Comparison of ENCODE assay signal across 11 mouse cellular contexts in the genomic region with DNA sequence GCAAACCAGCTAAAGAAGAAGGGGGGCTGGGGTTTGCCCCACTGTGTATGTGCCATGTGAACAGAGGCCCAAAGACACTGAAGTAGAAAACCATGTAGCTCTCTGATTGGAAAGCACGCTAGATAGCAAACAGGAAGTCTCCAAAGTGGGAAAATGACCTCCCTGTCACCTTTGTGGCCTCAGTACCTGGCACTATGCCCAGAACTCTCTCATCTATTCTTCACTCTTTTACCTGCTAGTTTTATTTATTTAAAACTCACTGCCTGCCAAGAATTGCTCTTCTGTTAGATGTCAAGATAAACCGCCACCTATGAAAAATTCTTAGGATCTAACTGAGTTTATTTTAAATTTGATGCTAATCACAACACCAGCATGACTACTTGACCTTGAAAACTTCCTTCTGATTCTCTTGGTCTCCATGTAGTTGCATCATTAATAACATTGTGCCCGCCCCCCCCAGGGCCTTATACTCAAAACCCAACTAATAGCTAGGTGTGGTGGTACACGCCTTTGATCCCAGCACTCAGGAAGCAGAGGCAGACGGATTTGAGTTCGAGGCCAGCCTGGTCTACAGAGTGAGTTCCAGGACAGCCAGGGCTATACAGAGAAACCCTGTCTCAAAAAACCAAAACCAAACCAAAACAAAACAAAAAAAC. TPM values are rescaled to one million over a fixed set of nuclear protein-coding genes. Genes with fewer than 3 reads are reported as not detected.
DNase-seq lines count a peak whose midpoint lies in the region; ATAC-seq lines count a peak whose summit lies in the region.
"Had no signal": no experiment of that assay in that cellular context is flagged by ENCODE, and none has a peak within 500 bp of the region (broad histone marks: within the 10 kb centered on the region; RNA-seq: fewer than 3 reads in every experiment).

No protein-coding gene starts in this region.

- 0 out of 2 replicates have a peak, but pooled peaks cover 8% of the 10 kb centered on the region for H3K4me1 ChIP-seq in heart, embryonic 10.5 days
- 0 out of 2 replicates have a peak, but pooled peaks cover 6% of the 10 kb centered on the region for H3K4me1 ChIP-seq in heart, embryonic 11.5 days (ENCODE audit: control insufficient read depth, insufficient read depth, low read length)
- no peaks in the 10 kb centered on the region for H3K4me1 ChIP-seq in kidney, embryonic 14.5 days (ENCODE audit: control insufficient read depth, insufficient read depth, low read length)

- H3K36me3 ChIP-seq in heart, embryonic 10.5 days = 0 out of 2 replicates have a peak, but pooled peaks cover 4% of the 10 kb centered on the region
- no peaks in the 10 kb centered on the region for H3K36me3 ChIP-seq in heart, embryonic 11.5 days (ENCODE audit: control insufficient read depth, insufficient read depth, low read length)
- no peaks in the 10 kb centered on the region for H3K36me3 ChIP-seq in kidney, embryonic 14.5 days (ENCODE audit: control insufficient read depth, insufficient read depth, low read length)

- no peak overlapping the region for H3K9ac ChIP-seq in heart, embryonic 11.5 days (ENCODE audit: low read depth, low read length)
- H3K9ac ChIP-seq in kidney, embryonic 14.5 days (ENCODE audit: low read depth, low read length) = no peak overlapping the region

- no peaks in the 10 kb centered on the region for H3K9me3 ChIP-seq in heart, embryonic 10.5 days
- H3K9me3 ChIP-seq in heart, embryonic 11.5 days (replicated peaks; ENCODE audit: control insufficient read depth, low read length) = no peaks in the 10 kb centered on the region
- H3K9me3 ChIP-seq in kidney, embryonic 14.5 days (ENCODE audit: control insufficient read depth, low read length) = no peaks in the 10 kb centered on the region

- intact Hi-C loops in gastrocnemius, postnatal 36 days (cut with DNase I) = no loop called here

- H3K4me2 ChIP-seq in heart, embryonic 11.5 days = no peak overlapping the region
- no peak overlapping the region for H3K4me2 ChIP-seq in kidney, embryonic 14.5 days (replicated peaks; ENCODE audit: low read depth, low read length)

- ATAC-seq in heart, embryonic 11.5 days (replicated peaks; ENCODE audit: insufficient number of reproducible peaks, low FRiP score, low TSS enrichment) = peak; percentile 55; the same call in 1 of the 2 replicates
- ATAC-seq in kidney, embryonic 14.5 days (ENCODE audit: low FRiP score, low TSS enrichment) = peak; percentile 64; the same call in 1 of the 2 replicates

- no peak overlapping the region for H3K4me3 ChIP-seq in heart, embryonic 10.5 days
- H3K4me3 ChIP-seq in heart, embryonic 11.5 days (ENCODE audit: low read depth, low read length) = no peak overlapping the region
- no peak overlapping the region for H3K4me3 ChIP-seq in kidney, embryonic 14.5 days (ENCODE audit: low read length)

- H3K27ac ChIP-seq in heart, embryonic 10.5 days = no peak overlapping the region
- H3K27ac ChIP-seq in heart, embryonic 11.5 days (ENCODE audit: low read depth, low read length) = no peak overlapping the region
- H3K27ac ChIP-seq in kidney, embryonic 14.5 days (ENCODE audit: low read depth, low read length) = no peak overlapping the region

- H3K27me3 ChIP-seq in heart, embryonic 10.5 days (ENCODE audit: insufficient read depth, poor library complexity, severe bottlenecking) = no peaks in the 10 kb centered on the region
- no peaks in the 10 kb centered on the region for H3K27me3 ChIP-seq in heart, embryonic 11.5 days (ENCODE audit: control insufficient read depth, insufficient read depth, low read length)
- no peaks in the 10 kb centered on the region for H3K27me3 ChIP-seq in kidney, embryonic 14.5 days (ENCODE audit: control insufficient read depth, insufficient read depth, low read length)

- 69% methylated on average over 6 of the region's 6 CpGs for WGBS in heart, embryonic 10.5 days
- WGBS in heart, embryonic 11.5 days (ENCODE audit: insufficient replicate concordance) = 70% methylated on average over 6 of the region's 6 CpGs
- 60% methylated on average over 6 of the region's 6 CpGs for WGBS in kidney, embryonic 14.5 days

- peak; percentile 22 to 44 for DNase-seq in heart, adult 9 months (ENCODE audit: low spot score in 2 of 2)
- no peak for DNase-seq in heart, embryonic 10.5 days (ENCODE audit: low spot score)
- DNase-seq in lung, postnatal 14 days = peak; percentile 58
- DNase-seq in gastrocnemius, postnatal 36 days = no peak
- no peak for DNase-seq in layer of hippocampus, adult 11-12 months (ENCODE audit: low spot score)
- no peak for DNase-seq in layer of hippocampus, adult 9-11 months
- DNase-seq: adrenal gland, postnatal 10 days; cerebellum, postnatal 10 days; midbrain, embryonic 14.5 days had no signal

RNA-seq across cellular contexts. Expression of gene Car8, which starts 31.8 kb away (rescaled TPM):
- 4.5 and 6.0 TPM in 2 replicates for polyA plus RNA-seq in heart, embryonic 10.5 days (2016; fragmentation: Nextera tagmentation; extraction: Ambion mirVana)
- 5.7 and 6.7 TPM in 2 replicates for polyA plus RNA-seq in heart, embryonic 11.5 days (2014; fragmentation: Nextera tagmentation; extraction: Ambion mirVana)
- 7.2 and 9.1 TPM in 2 replicates for polyA plus RNA-seq in kidney, embryonic 14.5 days (2014; fragmentation: Nextera tagmentation; extraction: Ambion mirVana)
- 1 to 10 TPM; 1.4 to 2.7 TPM for total RNA-seq in gastrocnemius, postnatal 36 days (2021)

Comparison
In these comparisons a context has a peak if more than half of its experiments do, and no peak if none do; other contexts are left out.
1. DNase-seq: peak in heart, adult 9 months (2 of 2) and lung, postnatal 14 days (single experiment); none in heart, embryonic 10.5 days (single experiment), gastrocnemius, postnatal 36 days (0 of 2), layer of hippocampus, adult 11-12 months (single experiment) and layer of hippocampus, adult 9-11 months (single experiment).